Mouse (Mus musculus): Measurements from ENCODE around the gene Iqub. TPM values are rescaled to one million over a fixed set of nuclear protein-coding genes. Genes with fewer than 3 reads are reported as not detected.
A peak's percentile ranks its signal among the peaks of the same experiment; 100 is the strongest.

The Iqub gene
- polyA plus RNA-seq (2014; fragmentation: Nextera tagmentation; extraction: Ambion mirVana), result 1.4 and 2.6 TPM in 2 replicates

DNA sequence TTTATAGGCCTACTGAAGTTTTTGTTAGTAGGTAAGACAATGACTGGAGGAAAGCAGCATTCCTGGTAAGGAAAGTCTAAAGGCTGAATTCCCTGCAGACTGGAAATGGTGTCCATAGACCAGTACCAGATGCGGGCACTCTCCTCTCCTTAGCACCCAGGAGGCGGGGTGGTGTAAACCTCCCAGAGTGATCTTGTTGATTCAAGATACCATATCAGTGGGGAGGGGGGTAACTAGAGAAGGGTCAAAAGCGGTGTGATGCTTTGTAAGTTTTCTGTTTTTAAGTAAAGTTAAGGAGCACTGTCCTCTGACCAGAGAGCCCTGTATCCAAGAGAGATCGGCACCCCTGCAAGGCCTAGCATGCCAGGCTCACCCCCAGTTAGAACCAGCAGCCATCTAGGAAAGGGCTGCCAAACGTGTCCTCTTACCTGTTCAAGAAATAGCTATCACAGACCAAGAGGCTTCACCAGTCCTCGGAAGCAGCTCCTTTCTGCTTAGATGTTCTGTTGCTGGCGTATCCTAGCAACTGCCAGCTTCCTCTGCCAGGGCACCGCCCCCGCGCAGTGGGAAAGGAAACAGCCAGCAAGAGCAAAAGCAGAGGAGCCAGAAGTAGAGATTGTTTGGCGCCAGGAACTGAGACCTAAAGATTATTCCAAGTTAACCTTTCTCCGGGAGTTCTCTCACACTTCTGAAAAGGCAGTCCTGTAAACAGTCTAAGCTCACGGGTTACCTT is at the start of gene Iqub:
TSS of gene Iqub (minus strand) at position 516 of the 733 bp plus-strand sequence.
- H3K9me3 ChIP-seq (ENCODE audit: control insufficient read depth, low read length), result no peaks in the 10 kb centered on the region
- no peaks in the 10 kb centered on the region for H3K27me3 ChIP-seq (ENCODE audit: control insufficient read depth, insufficient read depth, low read length)
- WGBS, result 23% methylated on average over 13 of the region's 13 CpGs
- no peak within 1 kb of the TSS for H3K27ac ChIP-seq (ENCODE audit: low read depth, low read length)
- no peaks in the 10 kb centered on the region for H3K4me1 ChIP-seq (replicated peaks; ENCODE audit: control insufficient read depth, insufficient read depth, low read length)
- H3K9ac ChIP-seq (ENCODE audit: low read depth, low read length), result no peak within 1 kb of the TSS
- peak; percentile 68 for DNase-seq (ENCODE audit: low spot score)
- no peak within 1 kb of the TSS for H3K4me3 ChIP-seq (ENCODE audit: low read depth, low read length)
- peak within 1 kb of the TSS; percentile 5; the same call in 1 of the 2 replicates for H3K4me2 ChIP-seq (replicated peaks; ENCODE audit: low read depth, low read length)
- no peaks in the 10 kb centered on the region for H3K36me3 ChIP-seq (ENCODE audit: control insufficient read depth, insufficient read depth, low read length)
- peak; percentile 77 for ATAC-seq (ENCODE audit: low FRiP score)

DNA sequence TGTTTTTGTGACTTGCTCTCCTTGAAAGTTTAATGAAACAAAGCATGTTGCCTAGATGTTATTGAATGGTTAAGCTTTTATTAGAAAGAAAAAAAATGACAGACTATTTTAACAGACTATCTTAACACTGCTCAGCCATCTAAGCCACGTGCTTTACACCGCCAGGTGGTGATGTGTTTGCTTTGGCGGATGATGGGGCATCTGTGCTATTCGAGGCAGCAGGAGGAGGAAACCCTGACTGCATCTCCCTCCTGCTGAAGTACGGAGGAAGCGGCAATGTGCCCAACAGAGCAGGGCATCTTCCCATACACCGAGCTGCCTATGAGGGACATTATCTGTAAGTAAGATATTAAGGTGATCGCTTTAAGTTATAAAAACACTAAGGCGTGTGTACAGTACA is 49.2 kb upstream of the Iqub start:
- Histone ChIP-seq H3K9me3 (ENCODE audit: control insufficient read depth, low read length) (no peaks in the 10 kb centered on the region), H3K4me1 (replicated peaks; ENCODE audit: control insufficient read depth, insufficient read depth, low read length) (no peaks in the 10 kb centered on the region), H3K4me3 (ENCODE audit: low read depth, low read length) (no peak overlapping the region), H3K27me3 (ENCODE audit: control insufficient read depth, insufficient read depth, low read length) (no peaks in the 10 kb centered on the region), H3K27ac (ENCODE audit: low read depth, low read length) (no peak overlapping the region), H3K9ac (ENCODE audit: low read depth, low read length) (no peak overlapping the region), H3K36me3 (ENCODE audit: control insufficient read depth, insufficient read depth, low read length) (no peaks in the 10 kb centered on the region), H3K4me2 (replicated peaks; ENCODE audit: low read depth, low read length) (no peak overlapping the region)
- ATAC-seq (ENCODE audit: low FRiP score) (no peak), DNase-seq (ENCODE audit: low spot score) (no peak)
- whole genome bisulfite sequencing, result 77% methylated on average over 9 of the region's 9 CpGs

DNA sequence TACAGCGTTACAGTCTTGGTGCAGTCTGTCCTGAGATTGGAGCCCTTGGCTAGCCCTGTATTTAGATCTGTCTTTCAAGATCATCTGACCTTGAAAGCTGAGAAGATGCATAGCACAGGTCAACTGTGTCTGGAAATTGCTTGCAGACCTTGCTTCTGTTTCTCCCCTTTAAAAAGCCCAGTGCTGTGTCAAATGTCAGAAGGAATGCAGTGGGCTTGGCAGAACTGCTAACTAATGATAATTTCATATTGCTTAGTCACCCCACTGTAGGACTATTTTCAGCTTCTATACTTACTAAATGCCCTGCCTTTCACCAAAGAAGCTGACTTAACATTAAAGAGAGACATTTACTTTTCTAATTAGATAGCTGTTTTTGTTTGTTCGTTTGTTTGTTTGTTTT is 40.6 kb upstream of the Iqub start:
- Histone ChIP-seq H3K9ac (ENCODE audit: low read depth, low read length) (no peak overlapping the region), H3K4me1 (replicated peaks; ENCODE audit: control insufficient read depth, insufficient read depth, low read length) (no peaks in the 10 kb centered on the region), H3K4me3 (ENCODE audit: low read depth, low read length) (no peak overlapping the region), H3K27ac (ENCODE audit: low read depth, low read length) (no peak overlapping the region), H3K27me3 (ENCODE audit: control insufficient read depth, insufficient read depth, low read length) (no peaks in the 10 kb centered on the region), H3K36me3 (ENCODE audit: control insufficient read depth, insufficient read depth, low read length) (no peaks in the 10 kb centered on the region), H3K9me3 (ENCODE audit: control insufficient read depth, low read length) (no peaks in the 10 kb centered on the region), H3K4me2 (replicated peaks; ENCODE audit: low read depth, low read length) (no peak overlapping the region)
- ATAC-seq (ENCODE audit: low FRiP score) (no peak), DNase-seq (ENCODE audit: low spot score) (no peak)
- 73% methylated on average over 2 of the region's 2 CpGs for WGBS

DNA sequence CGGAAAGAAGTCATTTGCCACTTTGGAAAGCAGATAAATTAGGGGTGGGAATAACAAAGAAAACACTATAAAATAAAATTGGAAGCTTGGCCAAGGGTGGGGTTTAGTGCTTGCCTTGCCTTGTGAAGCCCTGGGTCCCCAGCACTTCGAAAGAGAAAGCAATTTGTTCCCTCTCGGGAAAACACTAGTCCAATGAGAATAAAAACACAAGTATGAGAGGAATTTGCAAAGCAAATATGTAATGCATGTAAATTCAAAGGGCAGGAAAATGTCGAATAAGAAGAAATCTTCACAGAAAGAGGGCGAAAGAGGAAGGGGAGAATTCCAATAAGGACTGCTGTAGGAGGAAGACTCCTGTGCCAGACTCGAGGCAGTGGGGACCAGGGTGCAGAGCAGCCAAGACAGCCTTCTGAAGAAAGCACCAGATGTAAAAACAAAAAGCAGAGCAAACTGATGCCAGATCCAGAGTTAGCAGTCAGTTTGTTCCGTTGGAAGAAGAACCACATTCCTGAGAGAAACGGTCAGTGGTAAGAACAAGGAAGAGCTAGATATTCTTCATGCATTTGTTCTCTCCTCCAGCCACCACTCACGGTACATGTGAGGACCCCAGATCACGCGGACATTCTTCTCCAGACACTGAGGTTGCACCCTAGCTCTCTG is 39.7 kb upstream of the Iqub start:
- WGBS, result 76% methylated on average over 11 of the region's 11 CpGs
- Histone ChIP-seq H3K9ac (ENCODE audit: low read depth, low read length) (no peak overlapping the region), H3K4me2 (replicated peaks; ENCODE audit: low read depth, low read length) (no peak overlapping the region), H3K4me1 (replicated peaks; ENCODE audit: control insufficient read depth, insufficient read depth, low read length) (no peaks in the 10 kb centered on the region), H3K9me3 (ENCODE audit: control insufficient read depth, low read length) (no peaks in the 10 kb centered on the region), H3K27me3 (ENCODE audit: control insufficient read depth, insufficient read depth, low read length) (no peaks in the 10 kb centered on the region), H3K36me3 (ENCODE audit: control insufficient read depth, insufficient read depth, low read length) (no peaks in the 10 kb centered on the region), H3K4me3 (ENCODE audit: low read depth, low read length) (no peak overlapping the region), H3K27ac (ENCODE audit: low read depth, low read length) (no peak overlapping the region)
- ATAC-seq (ENCODE audit: low FRiP score) (no peak), DNase-seq (ENCODE audit: low spot score) (no peak)

DNA sequence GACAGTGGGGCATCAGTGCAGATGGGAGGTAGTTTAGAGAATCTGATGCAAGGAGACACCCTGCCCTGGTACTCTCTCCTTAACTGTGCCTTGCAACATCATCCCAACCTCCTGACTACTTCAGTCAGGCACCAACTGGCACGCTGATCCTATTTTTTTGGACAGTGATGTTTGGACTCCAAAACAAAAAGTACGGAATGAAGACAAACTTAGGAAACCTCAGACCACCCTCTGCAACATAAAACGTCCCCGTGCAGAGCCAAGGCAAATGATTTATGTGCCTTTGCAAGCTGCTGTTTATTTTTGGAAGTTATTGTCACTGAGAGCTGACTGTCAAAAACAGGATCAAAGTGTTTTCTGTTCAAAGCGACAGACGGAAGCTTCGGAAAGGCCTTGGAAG is 37.2 kb upstream of the Iqub start:
- Histone ChIP-seq H3K9ac (ENCODE audit: low read depth, low read length) (no peak overlapping the region), H3K36me3 (ENCODE audit: control insufficient read depth, insufficient read depth, low read length) (no peaks in the 10 kb centered on the region), H3K27me3 (ENCODE audit: control insufficient read depth, insufficient read depth, low read length) (no peaks in the 10 kb centered on the region), H3K4me1 (replicated peaks; ENCODE audit: control insufficient read depth, insufficient read depth, low read length) (no peaks in the 10 kb centered on the region), H3K9me3 (ENCODE audit: control insufficient read depth, low read length) (no peaks in the 10 kb centered on the region), H3K4me3 (ENCODE audit: low read depth, low read length) (no peak overlapping the region), H3K4me2 (replicated peaks; ENCODE audit: low read depth, low read length) (no peak overlapping the region), H3K27ac (ENCODE audit: low read depth, low read length) (no peak overlapping the region)
- no peak for ATAC-seq (ENCODE audit: low FRiP score)
- DNase-seq (ENCODE audit: low spot score), result no peak
- 75% methylated on average over 7 of the region's 7 CpGs for WGBS

DNA sequence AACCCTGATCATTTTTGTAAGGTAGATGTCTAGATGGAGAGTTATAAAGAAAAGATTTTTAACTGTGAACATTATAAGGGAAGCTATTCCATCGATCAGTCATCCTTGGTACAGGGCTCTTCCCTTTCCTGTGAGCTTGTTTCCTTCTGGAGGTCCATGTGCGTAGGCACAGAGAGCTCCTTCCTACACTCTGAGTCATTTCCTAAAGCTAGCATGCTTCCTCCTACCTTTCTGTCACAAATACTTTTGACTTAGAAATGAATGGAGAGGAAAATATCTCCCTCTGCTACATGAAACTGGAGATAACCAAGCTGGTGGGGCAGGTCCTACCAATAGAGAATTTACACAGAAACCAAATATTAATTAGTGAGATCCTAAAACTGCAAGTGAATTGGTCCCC is 34.9 kb upstream of the Iqub start:
- Histone ChIP-seq H3K9me3 (ENCODE audit: control insufficient read depth, low read length) (no peaks in the 10 kb centered on the region), H3K9ac (ENCODE audit: low read depth, low read length) (no peak overlapping the region), H3K4me3 (ENCODE audit: low read depth, low read length) (no peak overlapping the region), H3K27me3 (ENCODE audit: control insufficient read depth, insufficient read depth, low read length) (no peaks in the 10 kb centered on the region), H3K4me2 (replicated peaks; ENCODE audit: low read depth, low read length) (no peak overlapping the region), H3K36me3 (ENCODE audit: control insufficient read depth, insufficient read depth, low read length) (no peaks in the 10 kb centered on the region), H3K27ac (ENCODE audit: low read depth, low read length) (no peak overlapping the region), H3K4me1 (replicated peaks; ENCODE audit: control insufficient read depth, insufficient read depth, low read length) (no peaks in the 10 kb centered on the region)
- ATAC-seq (ENCODE audit: low FRiP score) (no peak), DNase-seq (ENCODE audit: low spot score) (no peak)
- WGBS, result 94% methylated on average over 2 of the region's 2 CpGs

DNA sequence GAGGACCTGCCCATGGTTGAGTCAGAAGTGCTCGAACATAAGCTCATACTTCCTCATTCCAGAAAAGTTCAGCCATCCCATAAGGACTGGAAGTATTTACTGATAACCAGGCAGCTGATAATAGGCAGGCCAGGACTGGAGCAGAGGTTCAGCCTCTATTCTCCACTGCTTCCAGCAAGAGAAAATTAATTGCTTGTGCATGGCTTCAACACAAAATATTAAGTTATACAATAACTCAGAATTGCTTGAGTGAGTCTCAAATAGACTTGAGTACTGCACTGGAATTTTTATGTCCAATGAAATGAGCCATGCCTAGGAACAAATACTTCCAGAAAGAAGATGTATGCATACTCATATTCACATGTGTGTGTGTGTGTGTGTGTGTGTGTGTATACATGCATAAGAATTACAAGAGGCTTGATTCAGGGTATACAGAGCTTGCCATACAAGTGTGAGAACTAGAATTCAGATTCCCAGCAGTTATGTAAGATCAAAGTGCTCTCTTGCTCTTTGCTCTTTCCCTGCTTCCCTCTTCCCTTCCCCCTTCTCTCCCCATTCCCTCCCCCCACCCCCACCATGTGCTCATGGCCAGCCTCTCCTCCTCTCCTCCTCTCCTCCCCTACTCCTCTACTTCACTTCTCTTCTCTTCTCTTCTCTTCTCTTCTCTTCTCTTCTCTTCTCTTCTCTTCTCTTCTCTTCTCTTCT is 32.0 kb upstream of the Iqub start:
- DNase-seq (ENCODE audit: low spot score), result no peak
- no peak overlapping the region for H3K27ac ChIP-seq (ENCODE audit: low read depth, low read length)
- no peaks in the 10 kb centered on the region for H3K4me1 ChIP-seq (replicated peaks; ENCODE audit: control insufficient read depth, insufficient read depth, low read length)
- no peaks in the 10 kb centered on the region for H3K9me3 ChIP-seq (ENCODE audit: control insufficient read depth, low read length)
- no peak overlapping the region for H3K4me2 ChIP-seq (replicated peaks; ENCODE audit: low read depth, low read length)
- no peak for ATAC-seq (ENCODE audit: low FRiP score)
- no peak overlapping the region for H3K9ac ChIP-seq (ENCODE audit: low read depth, low read length)
- H3K36me3 ChIP-seq (ENCODE audit: control insufficient read depth, insufficient read depth, low read length), result no peaks in the 10 kb centered on the region
- H3K4me3 ChIP-seq (ENCODE audit: low read depth, low read length), result no peak overlapping the region
- 87% methylated on average over 1 of the region's 1 CpGs for WGBS
- H3K27me3 ChIP-seq (ENCODE audit: control insufficient read depth, insufficient read depth, low read length), result no peaks in the 10 kb centered on the region

DNA sequence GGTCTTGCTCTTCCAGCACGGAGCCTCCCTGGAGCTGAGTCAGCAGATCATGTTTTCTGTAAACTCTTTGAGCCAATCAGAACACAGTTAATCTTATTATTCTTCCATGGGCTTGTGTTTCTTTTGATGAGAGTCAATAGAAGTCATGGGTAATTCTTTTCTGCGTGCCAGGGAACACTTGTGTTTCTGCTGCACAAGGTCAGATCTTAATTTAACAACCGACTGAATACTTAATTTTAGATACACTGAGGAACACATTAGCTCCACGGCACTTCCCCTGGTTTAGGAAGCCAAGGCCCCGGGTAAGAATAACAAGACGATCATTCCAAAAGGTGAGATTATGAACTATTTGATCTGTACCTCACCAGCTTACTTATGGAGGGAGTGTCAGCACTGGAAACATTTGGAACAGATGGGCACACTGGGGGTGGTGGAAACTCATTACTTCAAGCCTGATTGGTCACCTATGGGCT is 28.3 kb upstream of the Iqub start:
- Histone ChIP-seq H3K4me1 (replicated peaks; ENCODE audit: control insufficient read depth, insufficient read depth, low read length) (no peaks in the 10 kb centered on the region), H3K9me3 (ENCODE audit: control insufficient read depth, low read length) (no peaks in the 10 kb centered on the region), H3K4me2 (replicated peaks; ENCODE audit: low read depth, low read length) (no peak overlapping the region), H3K4me3 (ENCODE audit: low read depth, low read length) (no peak overlapping the region), H3K36me3 (ENCODE audit: control insufficient read depth, insufficient read depth, low read length) (no peaks in the 10 kb centered on the region), H3K27me3 (ENCODE audit: control insufficient read depth, insufficient read depth, low read length) (no peaks in the 10 kb centered on the region), H3K9ac (ENCODE audit: low read depth, low read length) (no peak overlapping the region), H3K27ac (ENCODE audit: low read depth, low read length) (no peak overlapping the region)
- WGBS, result 74% methylated on average over 6 of the region's 6 CpGs
- DNase-seq (ENCODE audit: low spot score) (no peak), ATAC-seq (ENCODE audit: low FRiP score) (no peak)
